Mouse (Mus musculus) liver, embryonic 15.5 days (tissue): ENCODE results near the gene Ccdc141. TPM values are rescaled to one million over a fixed set of nuclear protein-coding genes. Genes with fewer than 3 reads are reported as not detected.
"Not testable (repeated sequence)": the region's sequence is repeated elsewhere in the genome, so short reads cannot be mapped to it uniquely, and the experiment has no call there.

Source experiments
- ATAC-seq: fragments of 200-750 bp; cut with Nextera tagmentation; 2 replicates; pipeline ENCODE4 v1.8.0; 2017; ENCODE audit warnings: moderate number of reproducible peaks, mild to moderate bottlenecking, moderate library complexity; ENCODE audit not compliant: insufficient read depth
- H3K27ac ChIP-seq: fragments of 300-500 bp; sonication (generic); replicated peaks from 2 replicates; pipeline ENCODE4 v1.5.1; 2015; ENCODE audit warnings: mild to moderate bottlenecking, inconsistent platforms
- H3K27me3 ChIP-seq: fragments of 300-500 bp; sonication (generic); 2 replicates; pipeline ENCODE4 v1.6.1; 2015; ENCODE audit warnings: mild to moderate bottlenecking, inconsistent platforms
- H3K36me3 ChIP-seq: fragments of 300-500 bp; sonication (generic); replicated peaks from 2 replicates; pipeline ENCODE4 v1.6.1; 2015; ENCODE audit warnings: moderate library complexity, mild to moderate bottlenecking, inconsistent platforms
- H3K4me1 ChIP-seq: fragments of 300-500 bp; sonication (generic); replicated peaks from 2 replicates; pipeline ENCODE4 v1.6.1; 2015; ENCODE audit warnings: inconsistent platforms
- H3K4me2 ChIP-seq: fragments of 300-500 bp; sonication (generic); 2 replicates; pipeline ENCODE4 v1.6.1; 2015; ENCODE audit warnings: moderate library complexity, mild to moderate bottlenecking, inconsistent platforms
- H3K4me3 ChIP-seq: fragments of 300-500 bp; sonication (generic); replicated peaks from 2 replicates; pipeline ENCODE4 v1.5.1; 2015; ENCODE audit warnings: mild to moderate bottlenecking, inconsistent platforms
- H3K9ac ChIP-seq: fragments of 300-500 bp; sonication (generic); 2 replicates; pipeline ENCODE4 v1.6.1; 2015; ENCODE audit warnings: moderate library complexity, mild to moderate bottlenecking, inconsistent platforms
- H3K9me3 ChIP-seq: fragments of 300-500 bp; sonication (generic); replicated peaks from 2 replicates; pipeline ENCODE4 v1.6.1; 2016; ENCODE audit warnings: inconsistent platforms
- WGBS: fragments of 180-500 bp; shearing (Covaris S2); methylation state at CpG from one replicate; pipeline ENCODE4 v1.1.7; 2015; ENCODE audit warnings: mixed read lengths; ENCODE audit not compliant: insufficient replicate concordance; 5-methylcytosine and 5-hydroxymethylcytosine counted together
- polyA plus RNA-seq: library from polyadenylated mRNA; unstranded; fragments of >200 nt; fragmentation: Nextera tagmentation; extraction: Ambion mirVana; gene quantifications from 2 replicates; pipeline ENCODE4 v1.2.1, GENCODE M21; 2015

Gene Ccdc141
- polyA plus RNA-seq, 1 experiment from 2014 or later = 1.4 TPM

- Histone ChIP-seq H3K9ac (no peak overlapping the region), H3K4me3 (no peak overlapping the region), H3K27ac (no peak overlapping the region), H3K9me3 (no peaks in the 10 kb centered on the region), H3K36me3 (no peaks in the 10 kb centered on the region), H3K27me3 (no peaks in the 10 kb centered on the region), H3K4me2 (no peak overlapping the region), H3K4me1 (no peaks in the 10 kb centered on the region)
- ATAC-seq = no peak
- 28% methylated on average over 3 of the region's 3 CpGs for WGBS
Measured at GRCm38 (mm10) chr2:77061871-77062270, 108.6 kb downstream of the Ccdc141 start.

GRCm38 (mm10) chr2:77059596-77059995 lies 110.8 kb downstream of the Ccdc141 start:
- ATAC-seq = no peak
- no peak overlapping the region for H3K27ac ChIP-seq
- H3K4me3 ChIP-seq = no peak overlapping the region
- H3K4me1 ChIP-seq = no peaks in the 10 kb centered on the region
- no peaks in the 10 kb centered on the region for H3K27me3 ChIP-seq
- no peaks in the 10 kb centered on the region for H3K36me3 ChIP-seq
- 39% methylated on average over 8 of the region's 8 CpGs for WGBS
- no peak overlapping the region for H3K9ac ChIP-seq
- no peak overlapping the region for H3K4me2 ChIP-seq
- H3K9me3 ChIP-seq = no peaks in the 10 kb centered on the region

DNA sequence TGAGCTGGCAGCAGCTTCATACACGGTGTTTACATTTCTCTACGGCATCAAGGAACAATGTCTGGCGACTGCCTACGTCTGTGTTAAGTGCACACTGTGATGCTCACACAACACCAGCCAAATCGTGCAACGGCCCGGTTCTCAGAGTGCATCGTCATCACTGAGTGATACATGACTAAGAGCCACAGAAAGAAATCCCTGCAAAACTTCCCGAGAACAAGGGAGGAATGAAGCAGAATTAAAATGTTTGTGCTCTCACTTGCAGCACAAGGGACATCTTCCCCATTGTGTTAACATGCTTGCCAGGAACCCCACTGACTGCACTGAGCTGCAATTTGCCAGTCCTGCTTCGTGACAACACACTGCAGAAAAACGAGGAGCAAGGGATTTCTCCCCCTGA lies 114.1 kb downstream of the Ccdc141 start:
- Histone ChIP-seq H3K4me2 (no peak overlapping the region), H3K4me1 (no peaks in the 10 kb centered on the region), H3K9ac (no peak overlapping the region), H3K27me3 (no peaks in the 10 kb centered on the region), H3K36me3 (no peaks in the 10 kb centered on the region), H3K4me3 (no peak overlapping the region), H3K27ac (no peak overlapping the region), H3K9me3 (no peaks in the 10 kb centered on the region)
- ATAC-seq = no peak
- 58% methylated on average over 11 of the region's 11 CpGs for WGBS

- no peak for ATAC-seq
- Histone ChIP-seq H3K9ac (no peak overlapping the region), H3K9me3 (no peaks in the 10 kb centered on the region), H3K27ac (no peak overlapping the region), H3K36me3 (no peaks in the 10 kb centered on the region), H3K4me3 (no peak overlapping the region), H3K4me2 (no peak overlapping the region), H3K27me3 (no peaks in the 10 kb centered on the region), H3K4me1 (no peaks in the 10 kb centered on the region)
- WGBS = 54% methylated on average over 3 of the region's 3 CpGs
Measured at GRCm38 (mm10) chr2:77042912-77043311, 127.5 kb downstream of the Ccdc141 start.

DNA sequence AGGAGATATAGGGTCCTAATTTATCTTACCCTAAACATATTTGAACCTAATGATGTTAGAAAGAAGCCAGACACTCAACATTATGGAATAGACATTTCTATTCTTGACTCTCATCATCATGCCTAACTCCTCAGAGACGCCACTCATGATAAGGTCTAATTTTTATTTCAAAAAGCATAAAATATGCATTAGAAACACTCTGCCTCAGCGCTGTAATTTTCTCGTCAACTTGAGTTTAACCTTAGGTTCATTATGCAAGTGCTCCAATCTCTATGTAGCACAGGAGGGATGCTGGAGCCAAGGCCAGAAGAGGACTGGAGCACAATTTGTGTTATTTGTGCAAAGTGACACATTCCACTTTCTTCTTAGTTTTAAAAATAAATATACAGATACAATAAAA lies 130.8 kb downstream of the Ccdc141 start:
- no peak overlapping the region for H3K4me2 ChIP-seq
- no peaks in the 10 kb centered on the region for H3K27me3 ChIP-seq
- no peak overlapping the region for H3K27ac ChIP-seq
- no peaks in the 10 kb centered on the region for H3K9me3 ChIP-seq
- H3K4me3 ChIP-seq = no peak overlapping the region
- no peaks in the 10 kb centered on the region for H3K36me3 ChIP-seq
- 57% methylated on average over 3 of the region's 3 CpGs for WGBS
- H3K9ac ChIP-seq = no peak overlapping the region
- H3K4me1 ChIP-seq = no peaks in the 10 kb centered on the region
- no peak for ATAC-seq

- Histone ChIP-seq H3K27ac (no peak overlapping the region), H3K4me2 (no peak overlapping the region), H3K36me3 (no peaks in the 10 kb centered on the region), H3K4me1 (no peaks in the 10 kb centered on the region), H3K27me3 (no peaks in the 10 kb centered on the region), H3K9ac (no peak overlapping the region), H3K4me3 (no peak overlapping the region), H3K9me3 (no peaks in the 10 kb centered on the region)
- ATAC-seq = no peak
- 68% methylated on average over 4 of the region's 4 CpGs for WGBS
Measured at GRCm38 (mm10) chr2:77039281-77039680, 131.2 kb downstream of the Ccdc141 start.

DNA sequence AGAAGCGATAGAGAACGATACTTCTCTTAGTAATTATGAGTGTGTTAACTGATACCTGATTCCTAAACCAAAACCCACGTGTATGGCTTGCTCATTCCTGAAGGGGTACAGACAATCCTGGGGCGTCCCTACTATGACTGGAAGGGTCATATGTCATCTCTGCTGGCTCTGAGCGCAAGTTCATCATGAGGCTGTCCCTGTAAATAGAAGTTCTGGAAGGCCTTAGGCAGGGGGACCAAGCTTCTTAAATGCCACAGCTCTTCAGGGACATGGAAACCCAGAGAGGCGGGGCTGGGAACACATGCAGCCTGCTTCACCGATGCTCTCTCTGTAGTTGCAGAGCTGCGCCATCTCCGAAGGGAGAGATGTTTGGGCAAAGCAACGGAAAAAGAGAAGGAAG lies 133.2 kb downstream of the Ccdc141 start:
- no peaks in the 10 kb centered on the region for H3K4me1 ChIP-seq
- no peaks in the 10 kb centered on the region for H3K9me3 ChIP-seq
- H3K27ac ChIP-seq = no peak overlapping the region
- 70% methylated on average over 10 of the region's 10 CpGs for WGBS
- H3K27me3 ChIP-seq = no peaks in the 10 kb centered on the region
- H3K36me3 ChIP-seq = no peaks in the 10 kb centered on the region
- no peak overlapping the region for H3K9ac ChIP-seq
- no peak for ATAC-seq
- no peak overlapping the region for H3K4me2 ChIP-seq
- no peak overlapping the region for H3K4me3 ChIP-seq

- H3K9ac ChIP-seq = no peak overlapping the region
- no peak overlapping the region for H3K27ac ChIP-seq
- H3K36me3 ChIP-seq = no peaks in the 10 kb centered on the region
- no peaks in the 10 kb centered on the region for H3K9me3 ChIP-seq
- H3K4me3 ChIP-seq = no peak overlapping the region
- no peak overlapping the region for H3K4me2 ChIP-seq
- no peaks in the 10 kb centered on the region for H3K4me1 ChIP-seq
- no peaks in the 10 kb centered on the region for H3K27me3 ChIP-seq
- WGBS = 62% methylated on average over 4 of the region's 4 CpGs
- ATAC-seq = no peak
Measured at GRCm38 (mm10) chr2:77034112-77034511, 136.3 kb downstream of the Ccdc141 start.

DNA sequence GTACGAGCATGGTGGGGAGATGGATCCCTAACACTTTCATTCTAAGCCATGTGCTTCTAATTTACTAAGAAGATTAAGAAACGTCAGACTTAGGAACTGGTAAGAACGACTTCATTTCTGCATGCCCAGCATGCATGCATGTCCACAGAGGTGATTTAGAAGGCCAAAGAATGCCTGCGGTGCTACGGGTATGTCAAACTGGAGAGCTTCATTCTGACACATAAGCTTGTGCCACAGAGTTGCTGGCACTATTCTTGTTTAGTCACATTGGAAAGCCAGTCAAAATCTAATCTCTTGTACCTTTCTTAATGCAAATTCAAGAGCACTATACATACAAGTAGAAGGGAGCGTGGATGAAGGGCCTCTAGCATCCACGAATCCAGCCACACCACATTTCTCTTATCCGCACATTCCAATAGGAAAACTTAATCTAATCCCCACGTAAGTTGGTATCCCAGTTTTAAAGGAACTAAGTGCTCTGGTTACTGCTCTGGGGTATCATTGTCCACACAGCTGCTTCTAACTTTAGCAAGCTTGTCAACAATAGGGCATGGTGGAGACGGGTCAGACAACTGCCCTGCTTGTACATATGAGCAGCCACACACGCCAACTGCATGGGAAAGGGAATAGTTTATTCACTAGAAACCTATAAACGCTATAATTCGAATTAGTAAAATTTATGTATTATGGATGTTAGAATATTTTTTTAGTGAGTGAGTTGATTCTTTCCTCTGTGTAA lies 136.9 kb downstream of the Ccdc141 start:
- Histone ChIP-seq H3K4me3 (no peak overlapping the region), H3K9ac (no peak overlapping the region), H3K36me3 (no peaks in the 10 kb centered on the region), H3K9me3 (no peaks in the 10 kb centered on the region), H3K4me2 (no peak overlapping the region), H3K27ac (no peak overlapping the region), H3K4me1 (no peaks in the 10 kb centered on the region), H3K27me3 (no peaks in the 10 kb centered on the region)
- no peak for ATAC-seq
- 68% methylated on average over 13 of the region's 13 CpGs for WGBS

DNA sequence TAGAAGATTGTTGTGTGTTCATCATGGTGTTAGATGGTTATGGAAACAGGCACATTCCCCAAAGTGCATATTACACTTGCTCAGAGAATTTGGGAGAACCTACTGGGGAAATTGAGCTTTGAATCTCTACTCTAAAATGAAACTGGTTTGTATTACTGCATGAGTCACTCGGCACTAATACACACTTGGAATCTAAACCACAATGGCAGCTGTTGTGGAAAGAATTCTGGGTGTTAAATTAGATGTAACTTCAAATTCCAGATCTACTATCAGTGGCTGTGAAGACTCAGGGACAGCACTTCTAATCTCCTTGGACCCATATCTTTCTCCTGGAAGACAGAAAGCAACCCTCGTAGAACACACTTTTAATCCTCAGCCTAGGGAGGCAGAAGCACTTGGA lies 149.8 kb downstream of the Ccdc141 start:
- Histone ChIP-seq H3K9ac (no peak overlapping the region), H3K4me2 (no peak overlapping the region), H3K36me3 (no peaks in the 10 kb centered on the region), H3K4me1 (no peaks in the 10 kb centered on the region), H3K9me3 (no peaks in the 10 kb centered on the region), H3K27me3 (no peaks in the 10 kb centered on the region), H3K4me3 (no peak overlapping the region), H3K27ac (no peak overlapping the region)
- ATAC-seq = no peak
- WGBS = 50% methylated on average over 2 of the region's 2 CpGs

DNA sequence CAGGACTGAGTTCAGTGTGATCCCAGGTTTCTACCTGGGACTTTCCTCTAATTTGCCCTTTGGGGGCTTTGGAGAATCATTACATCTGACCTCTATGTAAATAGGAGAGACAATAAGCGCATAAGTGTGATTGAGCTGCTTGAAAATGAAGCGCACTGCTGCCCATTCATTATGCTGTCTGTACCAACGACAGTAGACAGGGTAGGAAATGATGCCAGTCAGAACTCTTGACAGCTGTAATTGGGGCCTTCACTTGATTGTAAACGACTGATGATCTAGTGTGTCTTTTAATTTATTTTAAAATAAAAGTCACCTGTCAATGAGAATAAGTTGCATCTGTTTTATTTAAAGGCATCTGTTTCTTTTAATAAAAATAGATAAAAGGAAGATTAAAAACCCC lies 152.7 kb downstream of the Ccdc141 start:
- H3K9ac ChIP-seq = no peak overlapping the region
- no peaks in the 10 kb centered on the region for H3K27me3 ChIP-seq
- ATAC-seq = no peak
- H3K4me1 ChIP-seq = no peaks in the 10 kb centered on the region
- H3K4me3 ChIP-seq = no peak overlapping the region
- WGBS = 58% methylated on average over 4 of the region's 4 CpGs
- no peak overlapping the region for H3K4me2 ChIP-seq
- H3K36me3 ChIP-seq = no peaks in the 10 kb centered on the region
- no peak overlapping the region for H3K27ac ChIP-seq
- H3K9me3 ChIP-seq = no peaks in the 10 kb centered on the region

- not testable (repeated sequence) for H3K36me3 ChIP-seq, H3K9me3 ChIP-seq, ATAC-seq, H3K27ac ChIP-seq, H3K4me2 ChIP-seq, H3K9ac ChIP-seq, H3K27me3 ChIP-seq, H3K4me3 ChIP-seq, H3K4me1 ChIP-seq
- 67% methylated on average over 6 of the region's 6 CpGs for WGBS
Measured at GRCm38 (mm10) chr2:77013449-77013848, 157.0 kb downstream of the Ccdc141 start.
